8 mouse cellular contexts compared by ENCODE assay signal in the genomic region with DNA sequence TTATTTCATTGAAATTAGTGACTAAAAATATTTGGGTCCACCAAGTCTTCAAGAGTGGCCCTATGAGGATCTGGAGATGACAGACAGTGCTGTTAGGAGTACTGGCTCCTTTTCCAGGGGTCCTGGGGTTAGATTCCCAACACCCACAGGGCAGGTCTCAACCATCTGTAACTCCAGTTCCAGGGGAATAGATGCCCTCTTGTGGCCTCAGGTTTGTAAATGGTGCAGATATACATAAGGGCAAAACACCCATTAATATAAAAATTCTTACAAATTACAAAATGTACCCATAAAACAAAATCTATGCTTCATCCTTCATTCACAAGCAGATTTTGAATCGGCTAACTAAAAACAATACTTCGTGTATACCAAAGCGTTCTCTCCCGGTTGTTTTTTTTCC. TPM values are rescaled to one million over a fixed set of nuclear protein-coding genes. Genes with fewer than 3 reads are reported as not detected.
DNase-seq lines count a peak whose midpoint lies in the region; ATAC-seq and TF ChIP-seq lines count a peak whose summit lies in the region.

No protein-coding gene starts in this region.

- ATAC-seq in heart, embryonic 13.5 days (ENCODE audit: extremely low read depth, insufficient number of reproducible peaks, low FRiP score, low TSS enrichment), result no peak
- ATAC-seq in forebrain, embryonic 14.5 days, result no peak

- H3K9ac ChIP-seq in heart, embryonic 13.5 days, result peak overlapping the region; percentile 98
- H3K9ac ChIP-seq in ES-Bruce4 (ENCODE audit: low read depth, poor library complexity, severe bottlenecking), result peak overlapping the region; percentile 92
- H3K9ac ChIP-seq in forebrain, embryonic 14.5 days (ENCODE audit: low read length), result peak overlapping the region; percentile 97

- peaks cover 5% of the 10 kb centered on the region for H3K9me3 ChIP-seq in heart, embryonic 13.5 days
- H3K9me3 ChIP-seq in ES-Bruce4 (replicated peaks; ENCODE audit: control insufficient read depth, insufficient read depth, low read length, poor library complexity, severe bottlenecking), result no peaks in the 10 kb centered on the region
- H3K9me3 ChIP-seq in forebrain, embryonic 14.5 days (replicated peaks; ENCODE audit: control insufficient read depth, low read length), result no peaks in the 10 kb centered on the region; the same call in 1 of the 2 replicates

- DNase-seq in heart, postnatal 4 days, result no peak
- DNase-seq in forebrain, embryonic 14.5 days (ENCODE audit: low spot score), result no peak
- peak; percentile 9 for DNase-seq in lung, postnatal 36 days
- no peak for DNase-seq in frontal cortex, postnatal 36 days (ENCODE audit: low spot score in 2 of 2)
- no peak for DNase-seq in adrenal gland, adult 2 months
- DNase-seq in left cerebral cortex, postnatal 36 days (ENCODE audit: low spot score in 2 of 2), result no peak

- WGBS in heart, embryonic 13.5 days, result 38% methylated on average over 4 of the region's 4 CpGs
- WGBS in forebrain, embryonic 14.5 days, result 39% methylated on average over 4 of the region's 4 CpGs

- H3K4me3 ChIP-seq in heart, embryonic 13.5 days, result peak overlapping the region; percentile 97
- H3K4me3 ChIP-seq in ES-Bruce4 (ENCODE audit: low read depth, low read length), result peak overlapping the region; percentile 30
- H3K4me3 ChIP-seq in forebrain, embryonic 14.5 days (ENCODE audit: low read depth, low read length), result peak overlapping the region; percentile 89

- no peaks in the 10 kb centered on the region for H3K27me3 ChIP-seq in heart, embryonic 13.5 days (replicated peaks)
- H3K27me3 ChIP-seq in ES-Bruce4 (ENCODE audit: control insufficient read depth, insufficient read depth, low read length, poor library complexity, severe bottlenecking), result no peaks in the 10 kb centered on the region
- H3K27me3 ChIP-seq in forebrain, embryonic 14.5 days (replicated peaks; ENCODE audit: control insufficient read depth, insufficient read depth, low read length), result no peaks in the 10 kb centered on the region

- no peak for TF ChIP-seq POLR2A in ES-Bruce4 (IDR thresholded peaks at IDR 0.05; ENCODE audit: insufficient read depth, low read length)

- intact Hi-C loops in left cerebral cortex, postnatal 36 days (cut with DNase I), result loop anchor here (10.0 kb wide), 2 partner anchors 195 to 615 kb away; no protein-coding TSS in a partner anchor

- peak overlapping the region; percentile 89 for H3K4me2 ChIP-seq in heart, embryonic 13.5 days
- H3K4me2 ChIP-seq in forebrain, embryonic 14.5 days (ENCODE audit: low read length), result peak overlapping the region; percentile 46

- TF ChIP-seq CTCF in ES-Bruce4 (IDR thresholded peaks at IDR 0.05; ENCODE audit: low read depth, low read length), result no peak

- no peak for TF ChIP-seq EP300 in ES-Bruce4 (IDR thresholded peaks at IDR 0.05; ENCODE audit: insufficient read depth, low read depth, low read length)

- no peak overlapping the region for H3K27ac ChIP-seq in heart, embryonic 13.5 days (replicated peaks)
- H3K27ac ChIP-seq in ES-Bruce4 (ENCODE audit: insufficient read depth, low read length), result no peak overlapping the region
- 0 out of 2 replicates have a peak overlapping the region, but pooled peaks have one; percentile 79 for H3K27ac ChIP-seq in forebrain, embryonic 14.5 days (ENCODE audit: low read depth, low read length)

- H3K36me3 ChIP-seq in heart, embryonic 13.5 days, result peaks cover 10% of the 10 kb centered on the region
- peaks cover 8% of the 10 kb centered on the region for H3K36me3 ChIP-seq in ES-Bruce4 (ENCODE audit: control insufficient read depth, insufficient read depth, low read length, poor library complexity, severe bottlenecking)
- peaks cover 12% of the 10 kb centered on the region for H3K36me3 ChIP-seq in forebrain, embryonic 14.5 days (ENCODE audit: control insufficient read depth, insufficient read depth, low read length)

- H3K4me1 ChIP-seq in heart, embryonic 13.5 days, result peaks cover 20% of the 10 kb centered on the region
- peaks cover 1% of the 10 kb centered on the region for H3K4me1 ChIP-seq in ES-Bruce4 (ENCODE audit: control insufficient read depth, insufficient read depth, low read length)
- H3K4me1 ChIP-seq in forebrain, embryonic 14.5 days (ENCODE audit: control insufficient read depth, insufficient read depth, low read length), result peaks cover 9% of the 10 kb centered on the region

RNA-seq across cellular contexts. Expression of gene Lin7c, which starts 0.6 kb away (rescaled TPM):
- 35.5 and 35.7 TPM in 2 replicates for polyA plus RNA-seq in heart, embryonic 13.5 days (2015; fragmentation: Nextera tagmentation; extraction: Ambion mirVana)
- 10 to 100 TPM; 55.2 to 57.5 TPM for total RNA-seq in heart, postnatal 4 days (2021)
- 131 and 139 TPM in 2 replicates for polyA plus RNA-seq in ES-Bruce4 (2011; ENCODE audit: insufficient read depth, insufficient read length, low read depth, missing spikeins)
- 177 and 207 TPM in 2 replicates for polyA plus RNA-seq in forebrain, embryonic 14.5 days (2014; fragmentation: Nextera tagmentation; extraction: Ambion mirVana)
- 10 to 100 TPM; 79.3 to 89.4 TPM for total RNA-seq in adrenal gland, adult 2 months (2021)
- polyA plus RNA-seq in adrenal gland, adult 2 months (2012; rRNA removed), result 2.6 and 4.2 TPM in 2 replicates
- total RNA-seq in left cerebral cortex, postnatal 36 days (2021), result 10 to 100 TPM; 66.9 to 76.8 TPM

RNA-seq across cellular contexts. Expression of gene Lgr4, which starts 27.4 kb away (rescaled TPM):
- 9.9 and 10.8 TPM in 2 replicates for polyA plus RNA-seq in heart, embryonic 13.5 days (2015; fragmentation: Nextera tagmentation; extraction: Ambion mirVana)
- 10 to 100 TPM; 44.6 to 49.1 TPM for total RNA-seq in heart, postnatal 4 days (2021)
- 56.5 and 64.2 TPM in 2 replicates for polyA plus RNA-seq in ES-Bruce4 (2011; ENCODE audit: insufficient read depth, insufficient read length, low read depth, missing spikeins)
- 4.5 and 4.7 TPM in 2 replicates for polyA plus RNA-seq in forebrain, embryonic 14.5 days (2014; fragmentation: Nextera tagmentation; extraction: Ambion mirVana)
- 100 to 1,000 TPM; 123 to 227 TPM for total RNA-seq in adrenal gland, adult 2 months (2021)
- polyA plus RNA-seq in adrenal gland, adult 2 months (2012; rRNA removed), result 27.7 and 57.6 TPM in 2 replicates
- 10 to 100 TPM; 23.7 to 26.2 TPM for total RNA-seq in left cerebral cortex, postnatal 36 days (2021)

Comparison
In these comparisons a context has a peak if more than half of its experiments do, and no peak if none do; other contexts are left out.
1. H3K4me3 ChIP-seq: peak in every context shown above with its lines; median percentile 97 in heart, embryonic 13.5 days; 89 in forebrain, embryonic 14.5 days; 30 in ES-Bruce4.